Mouse (Mus musculus) MEL-GATA-1-ER (cell line): Measurements from ENCODE around the gene Ifngr2.

ENCODE experiments used
- DNase-seq: peaks from one replicate; pipeline ENCODE4 v3.0.0-alpha.2; 2012; ENCODE audit warnings: low read depth; ENCODE audit errors: extremely low read depth

Ifngr2 gene

DNA sequence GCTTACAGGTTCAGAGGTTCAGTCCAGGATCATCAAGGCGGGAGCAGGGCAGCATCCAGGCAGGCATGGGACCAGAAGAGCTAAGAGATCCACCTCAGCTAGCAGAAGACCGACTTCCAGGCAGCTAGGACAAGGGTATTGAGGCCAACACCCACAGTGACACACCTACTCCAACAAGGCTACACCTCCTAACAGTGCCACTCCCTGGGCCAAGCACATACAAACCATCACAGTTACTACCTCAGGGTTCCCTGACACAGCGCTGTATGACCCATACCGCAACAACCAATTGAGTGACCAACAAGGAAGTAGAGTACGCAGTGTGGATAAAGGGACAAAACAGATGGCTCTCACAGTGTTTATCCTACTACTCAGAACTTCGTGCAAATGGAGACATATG is 10.5 kb upstream of the Ifngr2 start:
- DNase-seq = no peak

GRCm38 (mm10) chr16:91537065-91537464 is 9.8 kb upstream of the Ifngr2 start:
- no peak for DNase-seq

DNA sequence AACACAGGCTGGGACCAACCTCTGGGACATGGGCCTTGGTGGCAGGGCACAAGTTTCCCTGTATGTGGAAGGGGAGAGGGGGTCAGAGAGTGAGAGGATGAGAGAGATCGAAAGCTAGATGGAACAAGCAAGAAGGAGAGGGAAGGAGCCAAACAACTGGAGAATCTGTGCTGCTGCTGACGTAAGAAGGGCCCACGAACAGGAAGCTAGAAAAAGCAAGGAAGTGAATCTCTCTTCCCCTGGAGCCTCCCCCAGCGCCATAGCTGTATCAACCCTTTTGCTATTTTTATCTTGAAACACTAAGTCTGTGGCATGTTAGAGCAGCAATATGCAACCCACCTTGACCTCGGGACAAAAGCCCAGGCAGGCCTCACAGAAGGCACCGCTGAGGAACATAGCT is 8.8 kb upstream of the Ifngr2 start:
- DNase-seq = no peak

DNA sequence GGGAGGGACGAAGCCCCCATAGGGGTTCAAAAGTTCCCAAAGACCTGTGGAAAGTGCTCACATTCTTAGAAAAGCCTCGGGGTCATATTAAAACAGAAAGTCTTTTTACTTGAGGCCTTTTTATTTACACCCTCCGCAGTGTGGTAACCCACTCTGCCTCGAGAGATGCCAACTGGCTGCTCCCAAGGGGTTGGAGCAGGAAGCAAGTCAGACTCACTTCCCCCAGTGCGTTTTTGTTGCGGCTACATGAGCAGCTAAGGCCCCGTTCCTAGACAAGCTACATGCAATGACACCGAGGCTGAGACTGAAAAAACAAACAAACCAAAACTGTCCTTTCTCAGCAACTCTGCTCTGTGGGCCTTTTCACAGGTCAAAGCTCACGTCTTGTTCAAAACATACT is 8.4 kb upstream of the Ifngr2 start:
- DNase-seq = no peak

- no peak for DNase-seq
Measured at GRCm38 (mm10) chr16:91541573-91542081, 5.2 kb upstream of the Ifngr2 start.

DNA sequence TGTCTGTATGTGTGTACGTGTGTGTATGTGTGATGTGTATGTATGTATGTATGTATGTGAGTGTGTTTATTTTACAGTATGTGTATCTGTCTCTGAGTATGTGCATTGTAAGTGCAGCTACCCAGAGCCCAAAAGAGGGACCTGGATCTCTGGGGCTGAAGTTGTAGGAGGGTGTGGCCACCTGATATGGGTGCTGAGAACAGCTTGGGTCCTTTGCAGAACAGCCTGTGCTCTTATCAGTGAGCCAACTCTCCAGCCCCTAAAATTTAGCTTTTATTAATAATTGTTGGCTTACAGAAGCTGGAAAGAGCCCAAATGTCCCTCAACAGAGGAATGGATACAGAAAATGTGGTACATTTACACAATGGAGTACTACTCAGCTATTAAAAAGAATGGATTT is 3.3 kb upstream of the Ifngr2 start:
- DNase-seq = no peak

DNA sequence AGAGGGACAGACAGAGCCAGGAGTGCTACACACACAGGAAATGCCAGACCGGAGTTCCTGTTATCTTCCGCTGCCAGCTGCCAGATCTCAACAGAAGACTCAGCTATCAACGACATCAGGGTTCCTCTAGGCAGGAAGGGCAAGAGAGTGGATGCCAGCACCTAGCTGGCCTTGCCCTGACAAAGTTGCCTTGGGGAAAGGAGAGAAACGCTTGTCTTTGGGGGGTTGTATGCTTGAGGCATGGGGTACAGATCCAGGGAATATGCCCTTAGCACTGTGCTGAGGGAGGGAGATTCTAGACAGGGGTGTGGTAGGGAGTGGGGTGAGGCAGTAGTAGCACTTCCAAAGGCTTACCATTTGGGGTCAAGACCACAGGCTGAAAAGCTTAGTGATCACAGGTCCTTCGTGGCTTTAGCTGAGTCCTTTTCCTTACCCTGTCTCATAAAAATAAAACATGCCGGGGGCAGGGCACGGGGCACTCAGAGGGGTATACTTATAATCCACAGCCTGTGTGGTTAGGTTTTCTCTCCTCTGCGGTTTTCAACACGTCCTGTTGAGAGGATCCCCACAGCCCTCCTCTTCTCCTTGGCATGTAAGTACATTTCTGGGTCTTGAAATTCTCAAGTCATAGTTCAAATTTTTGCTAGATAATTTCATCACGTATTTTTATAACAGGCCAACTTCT is 1.1 kb upstream of the Ifngr2 start:
- DNase-seq = peak; percentile 93

DNA sequence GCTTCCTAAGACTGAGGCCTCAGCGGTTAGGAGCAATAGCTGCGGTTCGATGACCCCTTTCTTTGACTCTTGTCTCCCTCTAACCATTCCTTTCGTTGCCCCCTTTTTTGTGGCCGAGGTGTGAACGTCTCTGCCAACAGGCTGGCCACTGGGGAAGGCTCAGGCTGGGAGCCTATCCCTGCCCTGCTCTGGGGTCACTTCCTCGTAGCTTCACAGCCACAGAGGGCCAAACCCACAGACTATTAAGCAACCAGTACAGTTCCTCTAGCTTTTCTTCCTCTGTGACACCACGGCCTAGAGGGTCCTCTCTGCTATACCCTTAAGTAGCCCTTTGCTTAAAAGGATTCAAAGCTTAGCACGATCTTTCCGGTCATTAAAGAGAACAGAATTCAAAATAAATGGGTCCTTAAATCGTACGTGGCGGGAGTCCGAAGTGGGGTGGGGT is 459 bp upstream of the Ifngr2 start:
- DNase-seq = no peak

- no peak for DNase-seq
Measured at GRCm38 (mm10) chr16:91547974-91548373, 1.1 kb downstream of the Ifngr2 start.

GRCm38 (mm10) chr16:91548586-91548985 is 1.7 kb downstream of the Ifngr2 start:
- no peak for DNase-seq

- DNase-seq = no peak
Measured at GRCm38 (mm10) chr16:91548996-91549395, 2.1 kb downstream of the Ifngr2 start.

DNA sequence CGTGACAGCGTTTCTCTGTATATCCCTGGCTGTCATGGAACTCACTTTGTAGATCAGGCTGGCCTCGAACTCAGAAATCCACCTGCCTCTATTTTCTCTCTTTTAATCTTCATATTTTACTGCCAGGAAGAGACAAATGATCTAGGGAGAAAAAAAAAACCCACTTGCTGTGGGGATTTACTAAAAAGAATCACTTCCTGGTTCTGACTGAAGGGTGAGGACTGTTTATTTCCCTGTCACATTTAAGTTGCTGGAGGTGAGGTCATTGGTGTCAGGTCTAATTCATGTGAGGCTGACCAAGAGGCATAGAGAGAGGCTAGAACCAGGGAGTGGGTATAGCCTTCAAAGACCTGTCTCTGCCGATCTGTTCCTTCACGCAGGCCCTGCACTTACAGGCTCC is 2.7 kb downstream of the Ifngr2 start:
- no peak for DNase-seq

GRCm38 (mm10) chr16:91551081-91551524 is 4.2 kb downstream of the Ifngr2 start:
- DNase-seq = no peak

DNA sequence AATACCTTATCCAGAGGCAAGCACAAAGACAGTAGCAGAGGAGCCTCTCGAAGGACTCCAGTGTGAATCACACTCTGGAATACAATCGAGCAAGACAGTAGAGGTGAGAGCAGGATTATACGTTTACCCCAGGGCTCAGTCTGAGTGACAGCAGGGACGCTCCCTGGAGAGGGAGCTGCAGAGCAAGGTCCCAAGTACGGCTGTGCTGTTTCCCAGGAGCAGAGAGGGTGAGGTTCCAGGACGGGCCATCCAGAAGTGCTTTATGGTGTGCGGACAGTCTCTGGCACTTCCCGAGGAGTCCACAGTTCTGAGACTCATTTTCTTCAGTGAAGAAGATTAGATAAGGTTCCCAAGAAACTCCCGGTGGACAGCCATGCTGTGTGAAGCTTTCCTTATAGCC is 5.2 kb downstream of the Ifngr2 start:
- DNase-seq = no peak

DNA sequence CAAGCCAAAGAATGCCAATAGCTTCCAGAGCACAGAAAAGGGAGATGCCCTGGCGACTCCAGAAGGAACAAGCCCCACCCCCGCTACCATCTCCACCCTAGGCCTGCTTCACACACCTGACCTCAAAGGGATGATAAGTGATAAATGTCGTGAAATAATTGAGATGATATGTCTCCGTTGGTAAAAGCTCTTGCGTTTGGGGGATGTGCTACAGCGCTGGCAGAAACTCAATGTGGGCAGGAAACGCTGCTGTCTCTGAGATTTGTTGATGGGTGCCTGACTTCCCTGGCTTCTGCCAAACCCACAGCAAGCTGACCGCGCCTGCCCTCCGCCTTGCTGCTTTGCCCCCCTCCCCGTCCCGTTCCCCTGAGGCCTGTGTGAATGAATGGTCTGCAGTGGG is 6.8 kb downstream of the Ifngr2 start:
- DNase-seq = no peak

DNA sequence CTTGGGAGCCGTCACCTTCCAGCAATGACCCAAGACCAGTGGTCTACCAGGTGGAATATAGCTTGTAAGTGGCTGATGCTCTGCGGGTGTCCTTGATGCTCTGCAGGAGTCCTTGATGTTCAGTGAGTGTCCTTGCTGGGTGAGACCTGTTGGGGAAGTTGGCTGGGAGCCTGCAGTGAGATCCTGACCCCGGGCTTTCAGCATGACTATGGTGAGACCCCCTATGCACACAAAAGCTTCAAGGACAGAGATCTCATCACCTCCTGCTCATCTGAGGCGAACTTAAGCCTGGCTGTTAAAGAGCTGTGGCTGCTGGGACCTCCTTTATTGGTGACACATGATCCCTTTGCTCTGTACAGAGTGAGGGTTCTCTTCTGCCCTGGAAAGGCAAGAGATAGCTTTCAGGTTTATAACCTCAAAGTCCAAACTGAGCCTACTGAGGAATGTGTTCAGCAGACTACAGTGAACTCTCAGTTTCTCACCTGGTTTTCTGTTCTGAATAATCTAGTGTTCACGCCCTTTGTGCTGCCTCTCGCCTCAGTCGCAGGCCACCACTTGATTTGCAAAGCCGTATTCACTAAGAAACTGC is 8.2 kb downstream of the Ifngr2 start:
- DNase-seq = no peak

- no peak for DNase-seq
Measured at GRCm38 (mm10) chr16:91556659-91557058, 9.8 kb downstream of the Ifngr2 start.

GRCm38 (mm10) chr16:91557214-91557613 is 10.3 kb downstream of the Ifngr2 start:
- no peak for DNase-seq

- no peak for DNase-seq
Measured at GRCm38 (mm10) chr16:91557693-91558092, 10.8 kb downstream of the Ifngr2 start.

DNA sequence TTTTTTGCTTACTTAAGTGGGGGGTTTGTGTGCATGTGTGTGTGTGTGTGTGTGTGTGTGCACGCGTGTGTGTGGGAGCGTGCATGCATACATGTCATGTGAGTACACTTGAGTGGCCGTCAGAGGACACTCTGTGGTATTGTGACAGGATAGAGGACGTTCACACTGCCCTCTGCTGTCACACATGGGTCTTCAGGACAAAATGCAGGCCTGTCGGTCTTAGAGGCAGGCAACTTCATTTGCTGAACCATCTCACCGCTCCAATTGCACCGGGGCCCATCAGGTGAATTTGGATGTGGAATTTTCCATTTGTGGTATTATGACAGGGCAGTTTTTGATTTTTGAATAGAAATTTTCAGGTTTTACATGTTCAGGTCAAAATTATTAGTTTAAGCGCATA is 14.2 kb downstream of the Ifngr2 start:
- no peak for DNase-seq

DNA sequence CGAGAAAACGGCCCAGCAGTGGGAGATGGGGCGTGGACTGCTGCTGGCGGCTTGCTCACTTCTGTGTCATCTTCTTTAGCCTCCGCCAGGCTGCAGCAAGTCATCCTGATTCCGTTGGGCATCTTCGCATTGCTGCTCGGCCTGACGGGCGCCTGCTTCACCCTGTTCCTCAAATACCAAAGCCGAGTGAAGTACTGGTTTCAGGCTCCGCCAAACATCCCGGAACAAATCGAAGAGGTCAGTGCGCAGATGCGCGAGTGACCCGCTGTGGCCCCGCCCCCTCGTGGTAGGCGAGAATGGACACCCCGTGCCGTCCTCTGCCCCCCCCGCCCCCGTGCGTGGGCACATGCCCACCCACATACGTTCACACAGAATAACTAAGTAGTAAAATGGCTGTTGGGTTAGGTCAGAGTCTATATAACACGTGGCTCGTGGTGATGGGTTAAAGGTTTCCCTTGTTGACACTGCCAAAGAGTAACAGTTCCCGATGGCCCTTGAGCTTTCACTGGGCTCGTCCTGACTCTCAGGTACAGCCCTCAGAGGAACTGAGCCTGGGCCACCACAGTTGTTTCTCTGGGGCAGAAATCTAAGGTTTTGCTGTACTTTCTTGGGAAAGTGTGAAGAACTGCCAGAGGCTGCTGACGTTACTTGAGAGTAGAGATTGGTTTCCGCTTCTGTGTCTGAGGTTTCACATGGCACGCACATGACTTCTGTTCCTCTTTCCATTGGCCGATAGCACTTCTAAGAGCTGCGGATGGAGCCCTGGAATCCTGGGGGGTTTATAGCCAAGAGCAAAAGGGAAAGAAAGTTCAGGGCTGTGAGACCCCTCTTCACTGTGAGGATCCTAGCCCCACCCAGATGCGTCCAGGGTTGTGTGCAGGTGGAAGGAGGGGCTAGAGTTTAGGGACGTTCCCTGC is 14.9 kb downstream of the Ifngr2 start:
- no peak for DNase-seq
